Mouse (Mus musculus) forebrain, embryonic 14.5 days (tissue): ENCODE results near the gene Osbp2. TPM values are rescaled to one million over a fixed set of nuclear protein-coding genes. Genes with fewer than 3 reads are reported as not detected.

Experiments used
- ATAC-seq: fragments of 200-750 bp; cut with Nextera tagmentation; 2 replicates; pipeline ENCODE4 v1.8.0; 2017; ENCODE audit warnings: mild to moderate bottlenecking, moderate library complexity
- DNase-seq: peaks from one replicate; pipeline ENCODE4 v3.0.0-alpha.2; 2015; ENCODE audit warnings: low spot score
- H3K27ac ChIP-seq: fragments of 300-500 bp; sonication (generic); 2 replicates; pipeline ENCODE4 v1.5.1; 2014; ENCODE audit warnings: low read depth, mild to moderate bottlenecking, control low read depth, low read length, moderate library complexity
- H3K27me3 ChIP-seq: fragments of 300-500 bp; sonication (generic); replicated peaks from 2 replicates; pipeline ENCODE4 v1.6.1; 2014; ENCODE audit warnings: low read length, control low read depth, mixed read lengths; ENCODE audit not compliant: control insufficient read depth, insufficient read depth
- H3K36me3 ChIP-seq: fragments of 300-500 bp; sonication (generic); 2 replicates; pipeline ENCODE4 v1.6.1; 2014; ENCODE audit warnings: low read length, control low read depth; ENCODE audit not compliant: control insufficient read depth, insufficient read depth
- H3K4me1 ChIP-seq: fragments of 300-500 bp; sonication (generic); 2 replicates; pipeline ENCODE4 v1.6.1; 2014; ENCODE audit warnings: antibody characterized with exemption, low read length, control low read depth; ENCODE audit not compliant: control insufficient read depth, insufficient read depth
- H3K4me2 ChIP-seq: fragments of 300-500 bp; sonication (generic); 2 replicates; pipeline ENCODE4 v1.6.1; 2014; ENCODE audit warnings: mild to moderate bottlenecking, control low read depth, low read length
- H3K4me3 ChIP-seq: fragments of 300-500 bp; sonication (generic); 2 replicates; pipeline ENCODE4 v1.5.1; 2014; ENCODE audit warnings: low read depth, low read length, control low read depth
- H3K9ac ChIP-seq: fragments of 300-500 bp; sonication (generic); 2 replicates; pipeline ENCODE4 v1.6.1; 2014; ENCODE audit warnings: mild to moderate bottlenecking, low read length, control low read depth, moderate library complexity
- H3K9me3 ChIP-seq: fragments of 300-500 bp; sonication (generic); replicated peaks from 2 replicates; pipeline ENCODE4 v1.6.1; 2016; ENCODE audit warnings: low read length, control low read depth, mixed read lengths; ENCODE audit not compliant: control insufficient read depth
- WGBS: fragments of 180-500 bp; shearing (Covaris S2); extraction: QIAGEN DNeasy Blood & Tissue Kit; methylation state at CpG from one replicate; pipeline ENCODE4 v1.1.7; 2014; 5-methylcytosine and 5-hydroxymethylcytosine counted together
- polyA plus RNA-seq: library from polyadenylated mRNA; unstranded; fragments of >200 nt; fragmentation: Nextera tagmentation; extraction: Ambion mirVana; gene quantifications from 2 replicates; pipeline ENCODE4 v1.2.1, GENCODE M21; 2014

Osbp2 gene
- polyA plus RNA-seq, 1 experiment from 2014 or later = 7.4 TPM

- H3K4me2 ChIP-seq = no peak overlapping the region
- H3K36me3 ChIP-seq = no peaks in the 10 kb centered on the region
- no peak overlapping the region for H3K27ac ChIP-seq
- H3K4me1 ChIP-seq = no peaks in the 10 kb centered on the region
- ATAC-seq (no peak), DNase-seq (no peak)
- peaks cover 27% of the 10 kb centered on the region; the same call in 1 of the 2 replicates for H3K27me3 ChIP-seq
- H3K9ac ChIP-seq = no peak overlapping the region
- H3K4me3 ChIP-seq = no peak overlapping the region
- no peaks in the 10 kb centered on the region for H3K9me3 ChIP-seq
- 8% methylated on average over 4 of the region's 4 CpGs for WGBS
These were observed 99.4 kb downstream of the Osbp2 start for GRCm38 (mm10) chr11:3764352-3764751.

DNA sequence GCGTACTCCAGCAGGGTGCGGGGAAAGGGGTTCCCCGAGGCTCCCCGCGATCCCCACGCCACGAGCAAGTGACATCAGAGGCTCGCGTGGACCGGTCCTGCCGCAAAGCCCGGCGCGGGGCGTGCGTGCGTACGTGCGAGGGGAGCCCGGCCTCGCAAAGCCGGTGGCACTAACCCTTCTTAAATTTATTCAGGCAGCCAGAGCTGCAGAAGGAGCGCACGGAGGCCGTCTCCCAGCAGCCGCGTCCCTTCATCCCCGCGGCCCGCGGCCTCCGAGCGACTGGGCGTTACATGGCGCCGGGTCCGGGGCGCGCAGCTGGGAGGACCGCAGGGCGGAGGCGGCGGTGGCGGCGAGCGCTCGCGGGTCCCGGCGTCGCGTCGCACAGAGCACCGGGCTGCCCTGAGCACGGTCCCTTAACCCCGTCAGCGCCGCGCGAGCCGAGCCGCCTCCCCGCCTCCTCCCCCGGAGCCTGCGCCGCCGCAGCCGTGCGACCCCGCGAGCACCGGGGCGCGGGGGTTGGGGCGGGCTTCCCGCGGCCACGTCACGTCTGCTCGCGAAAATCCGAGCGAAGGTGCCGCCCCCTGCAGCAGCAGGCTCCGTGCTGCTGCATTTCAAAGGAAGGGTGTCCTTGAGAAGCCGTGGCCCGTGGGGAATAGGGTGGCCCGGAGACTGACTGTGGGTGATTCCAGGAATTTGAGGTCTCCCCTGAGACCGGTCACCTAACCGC, 101.8 kb downstream of the Osbp2 start:
- Histone ChIP-seq H3K4me3 (peak overlapping the region; percentile 54), H3K4me1 (no peaks in the 10 kb centered on the region), H3K27ac (no peak overlapping the region), H3K27me3 (peaks cover 27% of the 10 kb centered on the region; the same call in 1 of the 2 replicates), H3K9me3 (no peaks in the 10 kb centered on the region), H3K9ac (peak overlapping the region; percentile 70), H3K4me2 (peak overlapping the region; percentile 90), H3K36me3 (no peaks in the 10 kb centered on the region)
- DNase-seq (peak; percentile 44), ATAC-seq (peak; percentile 82)
- WGBS = under 1% methylated on average over 77 of the region's 90 CpGs

- Histone ChIP-seq H3K4me2 (peak overlapping the region; percentile 90), H3K27ac (no peak overlapping the region), H3K4me1 (no peaks in the 10 kb centered on the region), H3K36me3 (no peaks in the 10 kb centered on the region), H3K27me3 (peaks cover 27% of the 10 kb centered on the region; the same call in 1 of the 2 replicates), H3K4me3 (peak overlapping the region; percentile 54), H3K9ac (peak overlapping the region; percentile 70), H3K9me3 (no peaks in the 10 kb centered on the region)
- WGBS = 10% methylated on average over 11 of the region's 11 CpGs
- DNase-seq (no peak), ATAC-seq (no peak)
These were observed 102.4 kb downstream of the Osbp2 start for GRCm38 (mm10) chr11:3761339-3761738.

- DNase-seq = no peak
- no peak overlapping the region for H3K27ac ChIP-seq
- no peak overlapping the region for H3K4me2 ChIP-seq
- H3K9me3 ChIP-seq = no peaks in the 10 kb centered on the region
- H3K9ac ChIP-seq = no peak overlapping the region
- H3K36me3 ChIP-seq = no peaks in the 10 kb centered on the region
- no peak overlapping the region for H3K4me3 ChIP-seq
- peaks cover 27% of the 10 kb centered on the region; the same call in 1 of the 2 replicates for H3K27me3 ChIP-seq
- ATAC-seq = no peak
- WGBS = 77% methylated on average over 5 of the region's 5 CpGs
- H3K4me1 ChIP-seq = no peaks in the 10 kb centered on the region
These were observed 104.3 kb downstream of the Osbp2 start for GRCm38 (mm10) chr11:3759433-3759832.

DNA sequence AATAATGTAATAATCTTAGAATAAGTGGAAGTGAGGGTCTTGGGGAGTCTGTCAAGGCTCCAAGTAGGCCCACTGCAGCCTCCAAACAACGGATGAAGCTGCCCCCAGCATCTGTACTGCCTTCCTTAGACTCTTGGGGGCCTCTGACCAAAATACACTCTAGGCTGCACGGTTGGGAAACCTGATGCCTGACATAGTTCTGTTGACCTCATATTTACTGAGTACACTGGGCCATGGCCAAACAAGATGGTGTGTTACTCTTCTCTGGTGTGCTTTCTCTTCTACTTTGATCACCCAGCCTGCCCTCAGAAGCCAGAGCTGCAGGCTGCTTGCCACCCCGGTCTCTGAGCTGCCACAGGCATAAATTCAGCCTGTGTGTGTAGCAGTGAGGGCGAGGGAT, 108.4 kb downstream of the Osbp2 start:
- 65% methylated on average over 4 of the region's 4 CpGs for WGBS

DNA sequence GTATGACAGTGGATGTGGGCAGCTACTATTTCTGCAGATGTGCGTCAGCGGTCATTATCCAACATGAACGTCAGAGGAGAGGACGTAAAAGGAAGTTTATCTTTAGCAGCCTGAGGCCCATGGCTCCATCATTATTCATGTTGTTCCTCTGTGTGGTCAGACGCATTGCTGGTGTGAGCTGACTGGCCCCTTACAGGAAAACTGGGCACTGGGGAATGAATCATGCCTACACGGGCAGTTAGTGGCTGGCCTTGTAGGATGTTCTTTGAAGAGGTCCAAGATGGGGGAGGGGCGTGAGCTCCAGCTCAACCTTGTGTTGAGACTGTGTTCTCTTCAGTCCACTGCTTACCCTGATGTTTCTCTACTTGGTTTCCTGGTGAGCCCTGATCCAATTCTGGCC, 109.0 kb downstream of the Osbp2 start:
- no peak overlapping the region for H3K4me2 ChIP-seq
- no peak overlapping the region for H3K4me3 ChIP-seq
- no peaks in the 10 kb centered on the region for H3K27me3 ChIP-seq
- DNase-seq = no peak
- H3K4me1 ChIP-seq = no peaks in the 10 kb centered on the region
- no peaks in the 10 kb centered on the region for H3K36me3 ChIP-seq
- ATAC-seq = no peak
- H3K27ac ChIP-seq = no peak overlapping the region
- no peaks in the 10 kb centered on the region for H3K9me3 ChIP-seq
- H3K9ac ChIP-seq = no peak overlapping the region
- 80% methylated on average over 7 of the region's 7 CpGs for WGBS

More for the DNA sequence above, 108.4 kb downstream of the Osbp2 start:
- ATAC-seq (no peak), DNase-seq (no peak)
- no peak overlapping the region for H3K27ac ChIP-seq
- H3K4me1 ChIP-seq = no peaks in the 10 kb centered on the region
- H3K9me3 ChIP-seq = no peaks in the 10 kb centered on the region
- no peaks in the 10 kb centered on the region for H3K36me3 ChIP-seq
- no peak overlapping the region for H3K4me3 ChIP-seq
- peaks cover 3% of the 10 kb centered on the region; the same call in 1 of the 2 replicates for H3K27me3 ChIP-seq
- H3K4me2 ChIP-seq = no peak overlapping the region
- no peak overlapping the region for H3K9ac ChIP-seq

GRCm38 (mm10) chr11:3753897-3754296, 109.8 kb downstream of the Osbp2 start:
- Histone ChIP-seq H3K36me3 (no peaks in the 10 kb centered on the region), H3K9ac (no peak overlapping the region), H3K4me1 (no peaks in the 10 kb centered on the region), H3K4me2 (no peak overlapping the region), H3K27ac (no peak overlapping the region), H3K27me3 (no peaks in the 10 kb centered on the region), H3K4me3 (no peak overlapping the region), H3K9me3 (no peaks in the 10 kb centered on the region)
- DNase-seq = no peak
- 84% methylated on average over 9 of the region's 9 CpGs for WGBS
- no peak for ATAC-seq

GRCm38 (mm10) chr11:3752766-3753165, 110.9 kb downstream of the Osbp2 start:
- Histone ChIP-seq H3K27me3 (no peaks in the 10 kb centered on the region), H3K4me1 (no peaks in the 10 kb centered on the region), H3K9ac (no peak overlapping the region), H3K4me2 (no peak overlapping the region), H3K36me3 (no peaks in the 10 kb centered on the region), H3K27ac (no peak overlapping the region), H3K9me3 (no peaks in the 10 kb centered on the region), H3K4me3 (no peak overlapping the region)
- WGBS = 57% methylated on average over 3 of the region's 3 CpGs
- ATAC-seq = no peak
- no peak for DNase-seq

GRCm38 (mm10) chr11:3749831-3750230, 113.9 kb downstream of the Osbp2 start:
- WGBS = 34% methylated on average over 7 of the region's 7 CpGs

More at GRCm38 (mm10) chr11:3749831-3750230, 113.9 kb downstream of the Osbp2 start:
- no peak for DNase-seq
- H3K9me3 ChIP-seq = no peaks in the 10 kb centered on the region
- H3K27ac ChIP-seq = no peak overlapping the region
- H3K4me1 ChIP-seq = no peaks in the 10 kb centered on the region
- no peak overlapping the region for H3K4me2 ChIP-seq
- H3K27me3 ChIP-seq = no peaks in the 10 kb centered on the region
- no peaks in the 10 kb centered on the region for H3K36me3 ChIP-seq
- no peak for ATAC-seq
- H3K9ac ChIP-seq = no peak overlapping the region
- H3K4me3 ChIP-seq = no peak overlapping the region
